Mouse (Mus musculus): ENCODE measurements around the gene Zfp180.
"Not testable (repeated sequence)": the region's sequence is repeated elsewhere in the genome, so short reads cannot be mapped to it uniquely, and the experiment has no call there.

The Zfp180 gene

DNA sequence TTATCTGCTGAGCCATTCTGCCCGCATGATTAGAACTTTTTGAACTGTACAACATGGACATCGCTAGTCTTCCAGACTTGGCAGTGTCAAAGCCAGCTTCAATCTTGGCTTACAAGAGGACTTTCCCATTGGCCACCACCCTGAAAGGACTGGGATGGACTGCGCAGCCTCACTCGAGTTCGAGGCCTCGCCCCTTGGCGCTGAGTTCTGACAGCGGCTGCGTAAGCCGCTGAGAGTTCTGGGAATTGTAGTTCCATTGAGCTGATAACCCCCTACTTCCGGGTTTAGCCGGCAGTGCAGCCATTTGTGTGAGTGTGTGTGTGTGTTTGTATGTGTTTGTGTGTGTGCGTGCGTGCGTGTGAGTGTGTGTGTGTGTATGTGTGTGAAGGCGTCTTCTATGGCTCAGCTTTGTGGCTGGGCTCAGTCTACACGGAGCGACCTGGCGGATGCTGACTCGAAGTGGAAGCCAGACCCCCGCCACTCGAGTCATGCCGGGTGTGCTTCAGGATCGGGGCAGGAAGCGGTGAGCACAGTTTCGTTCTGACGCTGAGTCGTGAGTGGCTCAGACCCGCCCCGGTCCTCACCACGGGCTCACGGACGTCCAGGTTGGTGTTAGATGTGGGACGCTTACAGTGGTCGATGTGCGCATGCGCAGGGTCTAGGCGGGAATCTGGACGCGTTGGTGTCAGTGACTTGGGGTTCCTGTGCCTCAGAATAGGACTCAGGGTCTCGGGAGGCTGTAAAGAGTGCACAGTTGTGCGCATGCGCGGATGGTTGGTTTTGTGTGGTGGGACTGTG, at the start of gene Zfp180:
Gene Zfp180 (plus strand): TSS at position 291 of the 798 bp plus-strand sequence.
- DNase-seq (ENCODE audit: low spot score in 2 of 2): peak; percentile 77 to 87

DNA sequence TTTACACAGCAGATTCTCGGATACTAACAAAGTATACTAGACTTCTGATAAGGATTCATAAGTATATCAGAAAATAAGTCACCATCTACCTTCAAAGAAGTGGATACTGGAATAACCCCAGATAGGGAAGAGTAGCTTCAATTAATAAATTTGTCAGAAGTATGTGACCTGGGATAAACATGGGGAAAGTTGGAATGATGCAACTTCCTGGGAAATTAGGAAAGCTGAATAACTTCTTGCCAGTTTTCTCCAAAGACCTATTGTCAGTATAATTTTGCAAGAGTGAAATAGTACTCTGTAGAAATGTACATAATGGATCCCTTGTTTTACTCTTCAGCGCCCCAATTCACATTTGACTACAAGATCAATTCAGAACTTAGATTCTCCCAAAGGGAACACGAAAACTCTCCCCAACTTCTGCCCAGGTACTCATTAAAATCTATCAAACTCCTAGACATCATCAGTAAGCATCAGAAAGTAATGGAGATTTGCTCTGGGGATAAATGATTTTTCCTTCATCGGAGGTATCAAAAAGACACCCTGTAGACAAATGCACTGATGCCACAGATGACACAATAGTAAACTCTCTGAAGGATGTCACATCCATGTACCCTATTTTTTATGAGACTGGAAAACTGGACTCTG, 28.9 kb upstream of the Zfp180 start, which contains the start of gene Vmn1r183:
Gene Vmn1r183 (plus strand): TSS at position 595 of the 645 bp plus-strand sequence.
- no peak for DNase-seq (ENCODE audit: low spot score in 2 of 2)

DNA sequence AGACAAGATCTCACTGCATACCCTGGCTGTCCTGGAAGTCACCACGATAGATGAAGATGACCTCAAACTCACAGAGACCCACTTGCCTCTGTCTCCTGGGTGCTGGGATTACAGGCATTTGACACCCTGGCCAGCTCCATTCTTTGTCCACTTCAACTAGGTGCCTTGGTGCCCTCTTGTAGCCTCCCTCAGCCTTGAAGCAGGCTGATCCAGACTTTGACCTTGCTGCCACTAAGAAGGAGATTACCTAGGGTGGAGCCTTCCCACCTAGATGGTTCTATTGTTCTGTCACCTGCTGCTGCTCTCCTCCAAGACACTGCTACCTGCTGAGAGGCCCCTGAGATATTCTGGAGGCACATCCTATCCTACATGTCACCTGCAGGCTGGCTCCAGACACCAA, 7.3 kb upstream of the Zfp180 start:
- DNase-seq (ENCODE audit: low spot score in 2 of 2): not testable (repeated sequence)

DNA sequence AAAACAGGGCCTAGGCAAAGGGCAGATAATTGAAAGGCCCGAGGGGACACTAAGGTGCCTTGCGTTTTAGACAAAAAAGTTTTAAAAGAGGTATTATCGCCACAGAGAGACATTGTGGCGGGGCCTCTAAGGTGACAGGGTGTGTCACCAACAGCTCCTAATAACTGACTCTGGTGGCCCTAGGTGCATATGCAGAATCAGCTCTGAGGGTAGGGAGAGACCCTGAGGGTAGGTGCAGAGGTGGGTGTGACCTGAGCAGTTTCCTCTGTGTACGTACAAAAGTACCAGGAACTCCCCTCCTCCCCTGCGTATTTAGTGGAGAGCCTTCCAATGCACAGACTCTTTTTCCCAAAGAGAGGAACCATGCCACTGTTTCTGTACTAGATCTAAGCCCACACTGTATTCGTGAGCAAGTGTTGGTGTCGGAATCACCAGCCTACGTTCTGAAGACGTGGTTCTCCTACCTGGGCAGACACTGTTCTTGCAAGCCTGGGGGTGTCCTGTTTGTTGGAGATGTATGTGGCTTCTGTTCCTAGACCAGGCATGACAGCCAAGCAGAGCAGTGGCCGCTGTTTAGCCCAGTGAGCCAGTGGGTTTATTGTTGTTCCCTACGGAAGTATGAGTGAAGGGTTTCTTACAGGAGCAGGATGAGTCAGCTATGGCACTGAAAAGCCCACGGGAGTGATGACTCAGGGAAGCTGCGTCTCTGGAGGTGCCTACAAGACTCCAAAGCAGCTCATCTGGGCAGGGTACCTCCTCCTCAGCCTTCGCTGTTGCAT, 922 bp downstream of the Zfp180 start:
- no peak for DNase-seq (ENCODE audit: low spot score in 2 of 2)

DNA sequence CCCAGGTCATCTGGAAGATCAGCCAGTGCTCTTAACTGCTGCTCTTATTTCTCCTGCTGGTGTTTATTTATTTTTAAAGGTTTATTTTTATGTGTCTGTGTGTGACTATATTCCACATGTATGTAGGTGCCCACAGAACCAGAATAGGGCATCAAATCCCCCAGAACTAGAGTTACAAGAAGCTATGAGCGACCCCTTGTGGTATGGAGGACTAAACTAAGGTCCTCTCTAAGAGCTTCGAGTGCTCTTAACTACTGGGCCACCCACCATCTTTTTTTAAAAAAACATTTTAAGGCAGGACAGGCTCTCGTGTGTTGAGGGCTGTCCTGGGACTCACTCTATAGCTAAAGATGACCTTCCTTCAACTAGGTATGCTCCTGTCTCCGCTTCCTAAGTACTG, 5.1 kb downstream of the Zfp180 start:
- no peak for DNase-seq (ENCODE audit: low spot score in 2 of 2)

DNA sequence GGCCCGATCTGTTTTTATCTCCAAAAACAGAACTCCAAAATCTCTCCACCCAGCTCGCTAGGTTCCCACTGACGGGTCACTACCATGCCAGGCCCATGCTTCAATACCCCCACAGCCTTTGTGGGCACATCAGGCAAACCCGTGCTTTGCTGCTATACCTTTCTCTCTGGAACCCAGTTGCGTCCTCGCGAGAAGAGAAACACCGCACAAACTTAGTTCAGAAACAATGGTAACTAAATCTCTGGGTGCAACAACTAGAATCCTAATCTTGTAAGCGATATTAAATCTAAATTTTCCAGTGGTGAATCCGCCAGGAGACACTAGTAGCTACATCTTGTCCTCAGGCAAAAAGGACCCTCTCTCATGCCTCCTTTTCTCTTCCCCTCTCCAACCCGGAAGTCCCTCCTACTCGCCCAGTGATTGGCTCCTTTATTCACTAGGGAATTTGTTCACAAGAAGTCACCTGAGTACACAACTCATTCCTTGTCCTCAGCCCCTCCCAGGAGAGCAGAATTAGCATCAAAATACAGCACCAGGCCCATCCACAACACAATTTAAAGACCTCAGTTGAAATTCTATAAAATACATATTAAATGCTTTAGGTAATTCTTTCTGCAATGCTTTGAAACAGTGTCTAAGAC, 5.9 kb downstream of the Zfp180 start:
- no peak for DNase-seq (ENCODE audit: low spot score in 2 of 2)

DNA sequence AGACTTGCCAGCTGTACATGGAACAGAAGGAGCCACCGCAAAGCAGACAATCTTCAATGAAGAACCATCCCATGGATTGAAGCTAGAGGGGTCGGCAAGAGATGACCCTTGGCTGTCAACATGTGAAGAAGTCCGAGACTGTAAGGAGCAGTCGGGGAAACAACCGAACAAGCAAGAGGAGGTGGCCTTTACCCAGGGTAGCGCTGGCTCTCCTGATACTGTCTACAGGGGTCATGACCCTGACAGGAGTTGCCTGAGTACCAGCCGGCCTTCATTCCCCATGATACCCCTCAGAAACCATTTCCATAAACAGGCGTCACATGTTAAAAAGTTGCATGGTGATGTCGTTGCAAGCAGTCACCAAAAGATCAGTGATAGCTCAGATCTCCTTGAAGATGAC, 22.7 kb downstream of the Zfp180 start:
- no peak for DNase-seq (ENCODE audit: low spot score in 2 of 2)

DNA sequence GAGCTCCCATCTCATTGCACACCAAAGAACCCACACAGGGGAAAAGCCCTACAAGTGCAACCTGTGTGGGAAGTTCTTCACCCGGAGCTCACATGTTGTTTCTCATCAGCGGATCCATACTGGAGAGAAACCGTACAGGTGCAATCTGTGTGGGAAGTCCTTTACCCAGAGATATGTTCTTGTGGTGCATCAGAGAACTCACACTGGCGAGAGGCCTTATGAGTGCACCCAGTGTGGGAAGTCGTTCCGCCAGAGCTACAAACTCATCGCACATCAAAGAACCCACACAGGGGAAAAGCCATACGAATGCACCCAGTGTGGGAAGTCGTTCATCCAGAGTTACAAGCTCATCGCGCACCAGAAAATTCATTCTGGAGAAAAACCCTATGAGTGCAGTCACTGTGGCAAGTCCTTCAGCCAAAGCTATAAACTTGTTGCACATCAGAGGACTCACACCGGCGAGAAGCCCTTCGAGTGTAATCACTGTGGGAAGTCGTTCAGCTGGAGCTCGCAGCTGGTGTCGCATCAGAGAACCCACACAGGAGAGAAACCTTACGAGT, 23.5 kb downstream of the Zfp180 start:
- DNase-seq (ENCODE audit: low spot score in 2 of 2): no peak

DNA sequence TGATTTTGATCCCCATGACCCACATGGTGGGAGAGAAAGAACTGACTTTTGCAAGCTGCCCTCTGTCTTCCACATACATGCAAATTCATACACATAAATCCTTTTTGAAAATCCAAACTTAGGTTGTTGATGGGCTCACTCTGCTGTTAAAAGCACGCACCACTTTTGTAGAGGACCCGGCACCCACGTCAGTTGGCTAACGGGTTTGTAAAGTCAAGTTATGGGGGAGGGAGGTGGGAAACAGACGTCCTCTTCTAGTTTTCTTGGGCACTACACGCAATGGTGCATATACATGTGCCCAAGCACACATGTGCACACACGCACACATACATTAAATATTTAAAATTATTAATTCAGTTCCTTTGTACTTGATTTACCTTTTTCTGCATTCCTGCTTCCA, 29.1 kb downstream of the Zfp180 start:
- DNase-seq (ENCODE audit: low spot score in 2 of 2): no peak

DNA sequence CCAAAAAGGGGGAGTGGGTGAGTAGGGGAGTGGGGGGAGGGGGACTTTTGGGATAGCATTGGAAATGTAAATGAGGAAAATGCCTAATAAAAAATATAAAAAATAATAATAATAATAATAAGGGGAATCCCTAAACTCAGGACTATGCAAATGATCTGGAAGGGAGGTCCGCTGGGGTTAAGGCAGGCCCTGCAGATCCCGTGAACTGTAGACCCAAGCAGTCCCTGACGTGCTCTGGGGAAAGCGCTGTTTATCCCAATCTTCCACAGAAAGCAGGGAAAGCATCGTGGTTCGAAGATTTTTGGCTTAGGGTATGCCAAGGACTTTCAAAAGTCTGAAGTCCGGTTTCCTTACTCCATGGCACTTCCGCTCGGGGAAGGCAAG, 30.0 kb downstream of the Zfp180 start:
- no peak for DNase-seq (ENCODE audit: low spot score in 2 of 2)

DNA sequence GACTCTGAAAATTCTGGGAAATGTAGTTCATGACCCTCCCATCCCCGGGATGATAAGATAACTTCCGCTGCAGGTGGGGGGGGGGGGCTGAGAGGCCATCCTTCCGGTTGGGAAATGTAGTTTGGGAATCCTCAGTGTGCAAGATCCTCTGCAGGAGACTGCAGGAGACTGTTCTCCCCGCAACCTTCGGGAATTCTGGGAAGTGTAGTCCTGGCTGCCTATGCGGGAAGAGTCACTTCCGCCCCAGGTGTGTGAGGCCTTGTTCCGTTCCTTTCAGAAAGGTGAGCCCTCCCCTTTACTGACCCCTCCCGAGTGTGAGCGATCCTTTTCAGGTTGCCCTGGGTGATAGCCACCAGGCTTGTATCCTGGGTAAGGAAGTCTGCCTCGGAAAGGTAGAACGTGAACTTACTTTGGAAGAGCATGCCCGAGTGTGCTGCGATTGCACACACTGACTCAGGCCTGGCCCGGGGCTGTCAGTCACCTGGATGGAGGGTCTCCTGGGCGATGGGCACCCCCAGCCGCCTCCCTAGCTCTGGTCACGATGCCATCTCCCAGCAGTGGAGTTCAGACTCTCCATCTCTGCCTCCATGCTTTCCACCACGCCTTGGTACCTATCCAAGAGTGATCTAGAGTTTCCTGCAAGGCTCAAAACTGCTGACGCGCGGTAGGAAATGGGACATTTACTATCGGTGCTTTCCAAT, 30.6 kb downstream of the Zfp180 start, which contains the start of gene Zfp112:
Gene Zfp112 (plus strand): TSS at position 159 of the 701 bp plus-strand sequence.
- no peak for DNase-seq (ENCODE audit: low spot score in 2 of 2)

DNA sequence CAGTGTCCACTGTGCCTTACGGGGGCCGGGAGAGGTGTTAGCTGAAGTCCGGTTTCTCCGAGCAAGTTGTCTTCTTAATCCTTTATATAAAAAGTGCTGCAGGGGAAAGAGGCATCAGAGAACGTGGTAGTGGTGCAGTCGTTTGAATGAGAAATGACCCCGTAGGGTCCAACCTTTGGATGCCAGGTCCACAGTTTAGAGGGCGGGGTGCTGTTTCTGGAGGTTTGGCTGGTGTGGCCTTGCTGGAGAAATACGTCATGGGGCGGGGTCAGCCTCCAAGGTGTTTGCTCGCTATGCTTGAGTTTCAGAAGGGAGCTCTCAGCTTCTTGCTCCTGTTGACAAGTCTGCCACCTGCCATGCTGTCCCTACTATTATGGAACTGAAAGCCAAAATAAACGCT, 31.3 kb downstream of the Zfp180 start:
- no peak for DNase-seq (ENCODE audit: low spot score in 2 of 2)

DNA sequence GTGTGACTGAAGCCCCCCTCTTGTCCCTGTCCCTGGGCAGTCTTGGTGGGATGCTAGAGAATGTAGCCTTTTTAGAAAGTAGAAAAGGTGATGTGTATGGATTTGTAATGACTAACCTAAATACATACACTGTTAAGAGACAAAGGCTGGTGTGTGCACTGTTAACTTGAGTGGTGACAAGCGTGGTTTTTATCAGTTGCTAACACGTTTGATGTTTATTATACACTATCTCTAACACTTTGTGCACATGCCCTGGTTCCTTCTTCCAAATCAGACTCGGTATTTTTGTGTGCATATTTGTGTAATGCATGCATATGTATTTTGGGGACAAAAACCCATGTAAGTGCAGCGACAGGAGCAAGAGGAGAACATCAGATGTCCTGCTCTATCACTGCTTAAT, 34.9 kb downstream of the Zfp180 start:
- no peak for DNase-seq (ENCODE audit: low spot score in 2 of 2)

DNA sequence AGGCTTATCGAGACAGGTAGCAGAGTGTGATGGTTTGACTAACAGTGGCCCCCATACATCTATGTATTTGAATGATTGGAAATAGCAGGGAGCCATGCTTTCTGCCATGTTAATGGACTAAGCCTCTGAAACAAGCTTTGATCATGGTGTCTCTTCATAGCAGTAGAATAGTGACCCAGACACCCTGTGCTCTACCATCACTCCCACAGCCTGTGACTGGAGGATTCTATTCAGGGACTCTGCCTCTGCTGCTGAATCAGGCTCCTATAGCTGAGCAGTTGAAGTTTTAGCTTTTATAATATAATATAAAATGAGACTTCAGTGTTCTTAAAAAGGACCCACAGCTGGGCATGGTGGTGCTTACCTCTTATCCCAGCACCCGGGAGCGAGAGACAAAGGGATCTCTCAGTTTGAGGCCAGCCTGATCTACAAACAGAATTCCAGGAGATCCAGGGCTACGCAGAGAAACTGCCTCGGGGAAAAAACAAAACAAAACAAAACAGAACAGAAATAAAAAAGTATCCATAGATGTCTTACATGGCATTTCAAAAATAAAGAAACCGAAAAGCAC, 51.8 kb downstream of the Zfp180 start:
- DNase-seq (ENCODE audit: low spot score in 2 of 2): no peak

DNA sequence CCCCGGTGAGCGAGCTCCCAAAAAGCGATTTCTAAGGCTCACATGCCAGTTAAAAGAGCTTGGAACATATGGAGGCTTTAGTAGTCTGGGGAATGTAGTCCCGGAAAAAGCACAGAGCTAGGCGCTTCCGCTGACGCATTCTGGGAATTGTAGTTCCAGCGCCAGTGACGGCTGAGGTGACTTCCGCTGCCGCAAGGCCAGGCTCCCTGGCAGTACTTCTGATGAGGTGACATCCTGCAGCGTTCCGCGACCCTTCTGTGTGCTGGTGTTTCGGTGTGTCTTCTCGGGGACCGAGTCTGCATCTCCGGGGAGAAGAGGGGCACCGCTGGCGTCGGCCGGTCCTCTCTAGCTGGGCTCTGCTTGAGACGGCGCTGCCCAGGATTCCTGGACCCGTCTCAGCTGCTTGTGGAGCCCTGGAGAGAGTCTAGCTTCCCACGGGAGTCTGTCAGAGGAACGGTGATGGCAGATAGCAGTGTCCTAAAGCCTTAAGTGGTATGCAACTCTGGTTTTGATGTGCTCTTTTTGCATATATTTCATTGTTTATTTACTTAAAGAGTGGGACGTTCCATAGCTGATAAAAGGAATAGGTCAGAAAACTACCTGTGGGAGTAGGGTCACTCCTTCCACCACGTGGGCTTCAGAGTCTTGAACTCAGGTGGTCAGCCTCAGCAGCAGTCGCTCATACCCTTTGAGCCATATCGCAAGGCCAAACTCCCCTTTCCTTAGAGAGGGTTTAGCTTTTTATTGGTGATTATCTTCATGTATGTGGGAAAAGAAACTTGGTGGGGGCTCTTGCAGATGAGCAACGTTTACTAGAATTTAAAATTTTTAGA, 52.5 kb downstream of the Zfp180 start, which contains the start of gene Zfp235:
Gene Zfp235 (plus strand): TSS at position 174 of the 833 bp plus-strand sequence.
- DNase-seq (ENCODE audit: low spot score in 2 of 2): peak; percentile 47 to 72

DNA sequence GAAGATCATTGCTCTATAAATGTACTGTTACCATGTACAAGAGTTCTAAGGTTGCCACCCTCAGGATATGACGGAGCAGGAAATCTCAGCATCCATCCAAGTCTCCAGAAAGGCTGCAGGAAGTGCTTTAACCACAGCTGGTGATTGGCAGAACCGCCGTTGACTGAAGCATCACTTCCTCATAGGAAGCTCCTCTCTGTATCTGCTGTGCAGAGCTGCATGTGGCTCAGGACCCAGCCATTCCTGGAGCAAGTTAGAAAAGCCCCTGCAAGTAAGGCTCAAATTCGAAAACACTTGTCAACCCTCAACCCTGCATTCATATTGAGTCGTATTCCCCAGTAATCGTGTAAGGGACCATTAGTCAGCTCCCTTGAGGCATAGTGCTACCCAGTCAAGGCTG, 60.8 kb downstream of the Zfp180 start:
- no peak for DNase-seq (ENCODE audit: low spot score in 2 of 2)

DNA sequence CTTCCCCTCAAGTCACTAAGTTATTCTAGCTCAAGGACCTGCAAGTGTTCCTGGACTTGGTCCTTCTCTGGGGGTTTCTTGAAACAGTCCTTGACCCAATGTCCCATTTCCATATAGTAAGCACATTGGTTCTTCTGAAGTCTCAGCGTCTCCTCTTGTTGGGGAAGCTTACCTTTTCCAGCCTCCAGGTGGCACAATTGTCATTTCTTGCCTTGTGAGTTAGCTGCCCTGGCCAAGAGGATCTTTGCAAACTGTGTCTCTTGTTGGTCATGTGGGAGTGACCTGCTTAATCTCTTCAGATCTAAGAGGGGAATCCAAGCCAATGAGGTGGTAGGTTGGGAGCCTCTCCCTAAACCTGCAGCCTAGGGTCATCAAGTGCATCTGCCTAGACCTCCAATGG, 71.5 kb downstream of the Zfp180 start:
- no peak for DNase-seq (ENCODE audit: low spot score in 2 of 2)
